Mouse (Mus musculus): ENCODE measurements around the gene Mamld1.

DNA sequence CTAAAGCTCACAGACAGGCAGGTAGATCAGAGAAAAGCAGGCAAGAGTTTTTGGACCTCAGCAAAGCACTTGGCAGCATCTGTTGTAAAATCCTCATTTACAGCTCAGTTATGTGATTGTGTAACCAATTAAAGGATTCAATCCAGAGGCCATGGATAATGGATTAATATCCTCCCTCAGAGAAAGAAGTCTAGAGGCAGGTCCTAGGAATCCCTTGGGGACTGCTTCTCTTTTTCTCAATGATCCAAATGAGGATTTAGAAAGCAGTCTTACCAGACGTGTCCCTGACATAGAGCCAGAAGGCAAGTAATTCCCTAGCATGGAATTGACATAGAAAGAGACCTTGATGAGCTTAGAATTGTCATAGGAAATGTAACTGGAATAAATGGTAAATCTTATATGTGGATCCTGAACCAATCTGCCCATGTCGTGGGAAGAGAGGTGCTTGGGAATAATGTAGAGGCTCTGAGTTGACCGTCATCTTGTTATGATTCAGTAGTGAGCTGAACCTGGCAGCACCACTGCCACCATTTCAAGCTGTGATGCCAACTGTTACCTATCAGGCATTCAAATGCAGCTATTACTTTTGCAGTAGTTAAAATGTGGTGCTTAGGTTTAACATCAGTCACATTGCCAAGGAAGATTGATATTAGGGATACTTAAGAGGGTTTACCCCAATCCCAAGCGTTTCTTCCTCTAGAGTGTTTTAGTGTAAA is 35.2 kb downstream of the Mamld1 start:
- TF ChIP-seq CTCF (IDR thresholded peaks at IDR 0.05 in 2 of 3, conservative IDR thresholded peaks at IDR 0.05 in 1 of 3; ENCODE audit: control insufficient read depth in 1 of 3, insufficient read depth in 1 of 3, low read depth in 2 of 3, low read length in 3 of 3, poor library complexity in 1 of 3, severe bottlenecking in 1 of 3) (no peak), CHD2 (IDR thresholded peaks at IDR 0.05; ENCODE audit: low read length) (no peak), SMC3 (IDR thresholded peaks at IDR 0.05; ENCODE audit: low read depth, low read length) (no peak), TAL1 (IDR thresholded peaks at IDR 0.05; ENCODE audit: low read length) (no peak), EP300 (IDR thresholded peaks at IDR 0.05; ENCODE audit: low read depth in 1 of 2, low read length in 2 of 2) (no peak)

Measured in MEL (cell line).